Comparison of ENCODE assay signal across 14 mouse cellular contexts in genomic region chr16:30005124-30005523, GRCm38 (mm10).
"Had no signal": no experiment of that assay in that cellular context is flagged by ENCODE, and none has a peak within 500 bp of the region (broad histone marks: within the 10 kb centered on the region; RNA-seq: fewer than 3 reads in every experiment).

No protein-coding gene starts in this region.

- ATAC-seq: intestine, embryonic 15.5 days; midbrain, embryonic 13.5 days had no signal

- H3K4me3 ChIP-seq: intestine, embryonic 15.5 days; layer of hippocampus, adult 2 months; lung, embryonic 15.5 days; midbrain, embryonic 13.5 days; stomach, embryonic 15.5 days had no signal

- H3K27me3 ChIP-seq: intestine, embryonic 15.5 days; lung, embryonic 15.5 days; stomach, embryonic 15.5 days had no signal

- H3K9ac ChIP-seq: intestine, embryonic 15.5 days; liver, embryonic 14.5 days; lung, embryonic 15.5 days; midbrain, embryonic 13.5 days; stomach, embryonic 15.5 days had no signal

- H3K27ac ChIP-seq: intestine, embryonic 15.5 days; layer of hippocampus, adult 2 months; liver, embryonic 14.5 days; lung, embryonic 15.5 days; midbrain, embryonic 13.5 days; stomach, embryonic 15.5 days had no signal

- H3K4me2 ChIP-seq: intestine, embryonic 15.5 days; lung, embryonic 15.5 days; midbrain, embryonic 13.5 days; stomach, embryonic 15.5 days had no signal

- H3K9me3 ChIP-seq: intestine, embryonic 15.5 days; lung, embryonic 15.5 days; midbrain, embryonic 13.5 days; stomach, embryonic 15.5 days had no signal

- DNase-seq: kidney, adult 18-20 months; kidney, postnatal 10 days; kidney, postnatal 4 days; left cerebral cortex, postnatal 4 days; lung, postnatal 36 days; right cerebral cortex, postnatal 14 days; thymus, adult 18-20 months; thymus, postnatal 25 days had no signal

- H3K36me3 ChIP-seq: intestine, embryonic 15.5 days; lung, embryonic 15.5 days; midbrain, embryonic 13.5 days; stomach, embryonic 15.5 days had no signal
